Mouse (Mus musculus) gastrocnemius, postnatal 36 days (tissue): ENCODE measurements around the gene Ctnnbl1. TPM values are rescaled to one million over a fixed set of nuclear protein-coding genes. Genes with fewer than 3 reads are reported as not detected.

Experiments
- DNase-seq, 2 experiments: peaks; one replicate each; pipeline ENCODE4 v3.0.0; 2022
- intact Hi-C: fragments of 180-260 bp; cut with DNase I; formaldehyde crosslinking; loops from one replicate; pipeline ENCODE4 v1.15.1; 2025
- total RNA-seq, 2 experiments: library from RNA; stranded (reverse); gene quantifications; 2 replicates each; pipeline ENCODE4 v1.2.3; 2021

Gene Ctnnbl1
- total RNA-seq, 2 experiments from 2014 or later = 5.9 to 7.9 TPM

DNA sequence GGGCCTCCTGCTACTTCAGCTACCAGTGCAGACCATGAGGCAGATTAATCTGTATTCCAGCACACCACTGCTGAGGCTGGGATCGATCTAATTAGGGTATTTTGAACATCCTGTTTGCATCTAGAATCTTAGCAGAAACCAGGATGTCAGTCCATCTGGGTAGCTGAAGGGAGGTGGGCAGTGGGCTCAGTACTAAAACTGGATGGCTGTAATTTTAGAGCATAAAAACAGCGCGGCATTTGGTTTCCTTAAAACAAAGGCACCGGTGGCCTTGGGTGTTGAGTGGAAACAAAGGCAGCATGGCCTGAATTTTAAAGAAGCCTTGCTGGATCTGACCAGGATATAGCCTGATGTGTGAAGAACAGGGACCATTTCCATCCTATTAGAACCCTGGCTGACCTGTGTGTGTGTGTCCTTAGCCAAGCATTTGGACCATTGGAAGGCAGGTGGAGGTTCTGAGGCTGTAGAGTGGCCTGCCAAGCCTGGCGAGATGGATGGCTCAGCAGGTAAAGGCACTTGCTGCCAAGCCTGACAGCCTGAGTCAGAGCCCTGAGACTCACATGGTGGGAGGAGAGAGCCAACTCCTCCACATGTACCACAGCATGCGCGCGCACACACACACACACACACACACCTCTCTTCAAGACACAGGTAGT, 122.0 kb downstream of the Ctnnbl1 start:
- intact Hi-C loops = no loop called here
- no peak for DNase-seq

DNA sequence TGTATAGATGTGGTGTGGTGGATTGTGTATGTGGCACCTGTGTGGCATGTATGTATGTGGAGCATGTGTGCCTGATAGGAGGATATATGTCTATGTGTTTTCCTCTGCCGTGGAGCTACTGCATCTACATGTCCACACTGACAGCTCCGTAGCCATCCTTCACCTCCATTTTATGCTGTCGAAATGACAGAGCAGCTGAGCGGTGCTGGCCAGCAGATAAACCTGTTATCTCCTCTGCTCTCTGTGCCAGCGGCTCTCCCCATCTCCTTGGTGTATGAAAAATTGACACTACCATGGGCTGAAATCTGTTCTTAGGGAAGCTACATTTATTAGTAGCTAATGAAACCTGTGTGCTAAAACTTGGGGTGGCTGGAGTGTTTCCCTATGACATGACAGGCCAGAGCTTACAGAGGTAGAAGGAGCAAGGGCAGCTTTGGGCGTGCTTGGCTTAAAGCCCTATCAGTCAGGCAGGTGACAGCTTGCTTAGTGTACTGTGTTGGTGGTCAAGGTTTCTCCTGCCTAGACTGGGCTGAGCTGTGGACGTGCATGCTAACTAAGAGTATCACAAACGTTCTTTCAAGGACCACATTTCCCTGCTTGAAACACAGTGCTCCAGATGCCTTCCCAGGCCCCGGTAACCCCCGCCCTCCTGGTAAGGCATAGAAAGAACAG, 124.2 kb downstream of the Ctnnbl1 start:
- no peak for DNase-seq
- intact Hi-C loops = no loop called here

DNA sequence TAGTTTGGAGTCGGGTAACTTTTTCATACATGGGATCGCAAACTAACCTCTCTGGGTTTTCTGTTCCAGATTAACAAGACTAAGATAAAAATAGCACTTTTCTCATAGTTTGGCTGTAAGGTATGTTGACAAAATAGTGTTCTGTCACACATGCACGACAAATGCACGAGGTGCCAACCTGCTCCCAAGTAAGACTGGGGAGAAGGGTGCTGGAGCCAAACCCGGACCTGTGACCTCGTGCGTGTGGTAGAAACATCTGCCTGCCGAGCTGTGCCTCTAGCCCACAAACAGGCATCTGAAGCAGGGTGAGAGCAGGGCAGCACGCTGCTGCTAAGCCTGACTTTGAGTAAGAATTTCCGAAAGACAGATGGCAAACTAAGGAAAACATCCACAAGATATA, 125.1 kb downstream of the Ctnnbl1 start:
- DNase-seq = no peak
- intact Hi-C loops = no loop called here

DNA sequence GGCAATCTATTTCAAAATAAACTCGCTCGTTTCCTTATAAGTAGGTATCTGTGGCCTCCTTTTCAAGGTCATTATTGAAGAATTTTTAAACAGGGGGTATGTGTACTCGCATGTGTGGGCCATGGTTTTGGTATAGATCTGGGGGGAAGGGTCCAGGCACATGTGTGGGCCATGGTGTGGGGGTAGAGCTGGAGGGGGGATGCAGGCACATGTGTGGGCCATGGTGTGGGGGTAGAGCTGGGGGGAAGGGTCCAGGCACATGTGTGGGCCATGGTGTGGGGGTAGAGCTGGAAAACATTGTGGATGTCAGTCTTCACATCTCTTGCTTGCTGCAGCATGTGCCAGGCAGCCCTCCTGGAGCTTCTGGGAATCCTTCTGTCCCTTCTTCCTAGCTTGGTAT, 129.9 kb downstream of the Ctnnbl1 start:
- DNase-seq = no peak
- intact Hi-C loops = no loop called here

DNA sequence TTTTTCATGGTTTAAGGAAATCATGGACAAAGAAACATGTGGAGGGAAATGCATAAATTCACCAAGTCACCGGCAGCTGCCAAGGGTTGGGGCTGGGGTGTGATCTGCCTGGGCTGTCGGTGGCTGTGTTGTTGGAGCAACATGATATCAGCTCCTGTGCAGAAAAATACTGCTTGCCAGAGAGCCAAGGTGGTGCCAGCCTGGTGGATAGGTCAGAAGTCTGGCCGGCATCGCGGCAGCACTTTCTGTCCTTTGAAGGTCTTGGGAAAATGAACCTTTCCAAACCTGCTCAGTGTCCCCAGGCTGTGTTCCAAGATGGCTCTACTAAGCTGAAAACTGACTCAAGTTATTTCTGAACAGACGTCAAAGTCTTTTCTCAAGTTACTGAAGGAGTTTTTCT, 133.0 kb downstream of the Ctnnbl1 start:
- DNase-seq = peak; percentile 73 to 80
- intact Hi-C loops = no loop called here

DNA sequence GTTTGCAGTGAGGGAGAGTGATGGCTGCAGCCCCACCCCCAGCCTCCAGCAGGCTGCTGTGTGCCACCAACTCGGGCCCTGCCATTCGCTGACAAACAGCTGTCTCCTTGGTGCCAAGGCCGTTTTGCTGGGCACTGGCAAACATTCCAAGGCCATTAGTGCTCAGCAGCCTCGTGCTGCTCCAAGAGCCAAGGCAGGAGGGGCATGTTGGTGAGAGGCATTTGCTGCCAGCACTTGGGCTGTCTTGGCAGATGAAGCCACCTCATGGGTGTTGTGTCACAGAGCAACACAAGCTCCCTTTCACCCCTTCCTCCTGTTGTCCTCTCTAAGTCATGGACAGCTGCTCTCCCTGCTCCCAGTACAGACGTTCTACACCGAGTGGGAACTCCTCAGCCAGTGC, 136.0 kb downstream of the Ctnnbl1 start:
- peak; percentile 58 to 63 for DNase-seq
- intact Hi-C loops = no loop called here

DNA sequence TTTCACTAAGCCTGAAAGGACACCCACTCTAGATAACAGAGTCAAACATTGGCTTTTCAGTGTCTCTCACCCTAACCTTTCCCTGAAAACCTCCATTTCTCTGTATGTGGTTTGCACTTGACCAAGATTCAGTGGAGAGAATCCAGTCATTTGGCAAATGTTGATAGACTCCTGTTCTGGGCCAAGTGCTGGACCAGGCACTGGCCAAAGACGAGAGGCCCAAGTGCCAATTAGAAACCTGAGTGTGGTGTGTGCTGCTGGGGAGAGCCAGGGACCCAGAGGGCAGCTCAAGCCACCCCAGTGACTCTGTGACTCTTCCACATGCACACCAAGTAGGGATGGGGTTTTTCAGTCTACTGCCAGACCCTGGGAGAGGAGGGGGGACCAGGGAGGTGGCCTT, 136.5 kb downstream of the Ctnnbl1 start:
- peak; percentile 32 to 37 for DNase-seq
- intact Hi-C loops = no loop called here

DNA sequence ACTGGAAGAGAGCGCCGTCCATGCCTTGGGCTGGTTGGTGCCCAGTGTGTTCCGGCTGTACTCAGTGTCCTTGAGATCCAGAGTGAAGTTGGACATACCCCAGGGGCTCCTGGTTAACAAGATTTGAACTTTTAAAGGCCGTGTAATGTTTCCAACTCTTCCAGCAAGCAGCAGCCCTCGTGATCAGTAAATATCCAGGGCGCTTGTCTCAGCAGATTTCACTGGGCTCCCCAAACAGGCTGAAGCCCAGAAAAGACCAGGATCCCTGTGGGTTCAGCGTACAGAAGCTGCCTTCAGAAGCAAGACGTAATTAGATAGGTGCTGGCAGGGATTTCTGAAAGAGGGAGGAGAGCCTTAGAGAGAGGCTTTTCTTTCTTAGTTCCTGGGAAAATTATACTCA, 137.9 kb downstream of the Ctnnbl1 start:
- DNase-seq = peak in 1 of 2 experiments; percentile 24

DNA sequence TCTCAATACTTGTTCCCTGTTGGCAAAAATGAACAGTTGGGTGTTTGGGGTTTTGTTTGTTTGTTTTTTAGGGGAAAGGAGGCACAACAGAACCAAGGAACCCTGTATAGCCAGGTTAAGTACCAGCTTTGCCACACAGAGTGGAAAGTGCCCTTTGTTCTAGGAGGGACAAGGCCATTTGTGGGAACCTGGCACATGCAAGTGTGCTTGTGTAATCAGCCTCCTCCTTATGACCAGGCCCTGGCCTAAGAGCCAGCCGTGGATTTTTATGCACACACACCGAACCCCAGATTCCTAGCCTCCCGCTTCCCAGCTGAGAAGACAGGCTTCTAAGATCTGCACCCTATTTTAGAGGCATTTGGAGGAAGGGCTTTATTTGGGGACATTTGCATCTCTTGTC, 140.2 kb downstream of the Ctnnbl1 start:
- no peak for DNase-seq
- intact Hi-C loops = loop anchor here (5.0 kb wide), 2 partner anchors 135 to 245 kb away; no protein-coding TSS in a partner anchor

More for the DNA sequence above, 137.9 kb downstream of the Ctnnbl1 start:
- intact Hi-C loops = loop anchor here (5.0 kb wide), 2 partner anchors 133 to 243 kb away; no protein-coding TSS in a partner anchor

DNA sequence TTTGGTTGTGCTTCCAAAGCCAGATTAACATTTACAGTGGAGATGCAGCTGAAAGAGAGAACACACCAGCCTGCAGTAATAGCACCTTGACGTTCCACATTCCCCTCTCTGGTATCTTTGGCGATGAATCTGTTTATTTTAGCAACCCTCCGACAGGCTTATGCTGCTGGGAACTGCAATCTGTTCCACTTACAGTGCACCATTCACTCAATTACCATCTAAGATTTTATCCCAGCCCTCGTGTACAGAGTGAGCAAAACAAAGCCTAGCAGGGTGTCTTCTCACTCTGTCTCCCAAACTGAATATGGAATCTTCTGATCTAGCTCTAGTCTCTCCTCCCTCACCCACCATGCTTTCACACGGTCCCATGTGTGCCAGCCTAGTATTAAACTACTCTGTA, 140.8 kb downstream of the Ctnnbl1 start:
- intact Hi-C loops = loop anchor here (5.0 kb wide), 2 partner anchors 136 to 246 kb away; no protein-coding TSS in a partner anchor
- no peak for DNase-seq

DNA sequence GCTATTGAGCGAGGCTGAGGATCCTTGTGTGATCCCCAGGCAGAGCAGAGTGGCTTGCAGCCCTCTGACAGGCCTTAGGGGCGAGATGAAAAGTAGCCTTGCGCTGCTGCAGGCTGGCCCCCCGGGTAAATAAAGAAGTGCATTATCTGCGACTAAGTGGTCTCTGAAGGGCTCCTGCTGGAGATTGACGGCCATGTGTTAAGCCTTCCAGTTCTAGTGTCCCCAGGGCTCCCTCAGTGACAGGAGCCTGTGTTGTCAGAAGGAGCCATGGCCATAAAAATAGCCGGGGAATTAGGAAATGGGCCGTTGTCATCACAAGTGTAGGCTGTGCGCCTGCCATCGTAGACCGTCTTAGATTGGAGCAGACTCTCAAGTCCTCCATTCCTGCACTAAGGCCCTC, 144.7 kb downstream of the Ctnnbl1 start:
- no peak for DNase-seq
- intact Hi-C loops = no loop called here

DNA sequence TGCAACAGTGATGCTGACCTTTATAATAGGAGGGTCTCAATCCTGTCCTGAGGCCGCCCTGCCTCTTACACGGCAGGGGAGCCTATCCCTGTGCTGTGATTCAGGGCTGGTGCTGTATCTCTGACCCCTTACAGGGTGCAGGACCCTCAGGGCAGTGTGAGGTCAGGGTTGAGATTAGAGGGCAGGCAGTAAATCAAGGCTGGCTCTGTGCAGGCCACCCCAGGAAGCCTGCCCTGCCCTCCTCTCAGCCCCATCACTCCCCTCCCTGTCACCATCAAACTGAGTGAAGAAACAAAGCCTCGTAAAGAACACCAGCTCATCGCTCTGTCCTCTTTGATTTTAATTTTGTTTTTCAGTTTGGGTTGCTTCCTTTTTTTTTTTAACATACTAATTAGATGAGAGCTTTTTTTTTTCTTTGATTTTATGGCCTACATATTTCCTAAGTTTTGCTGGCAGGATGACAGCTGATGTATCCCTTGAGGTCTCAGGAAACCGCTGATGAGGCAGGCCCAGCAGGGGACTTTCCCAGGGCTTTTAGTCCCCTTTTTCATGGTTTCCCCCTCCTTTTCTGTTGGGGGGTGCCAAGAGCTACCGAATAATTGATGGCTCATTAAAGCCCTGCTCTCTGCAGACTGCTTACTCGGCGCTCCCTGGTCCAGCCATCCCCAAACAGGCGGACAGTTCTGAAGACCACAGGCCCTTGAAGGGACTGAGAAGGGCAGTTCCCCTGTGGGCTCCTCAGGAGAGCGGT, 150.2 kb downstream of the Ctnnbl1 start:
- no peak for DNase-seq
- intact Hi-C loops = no loop called here

DNA sequence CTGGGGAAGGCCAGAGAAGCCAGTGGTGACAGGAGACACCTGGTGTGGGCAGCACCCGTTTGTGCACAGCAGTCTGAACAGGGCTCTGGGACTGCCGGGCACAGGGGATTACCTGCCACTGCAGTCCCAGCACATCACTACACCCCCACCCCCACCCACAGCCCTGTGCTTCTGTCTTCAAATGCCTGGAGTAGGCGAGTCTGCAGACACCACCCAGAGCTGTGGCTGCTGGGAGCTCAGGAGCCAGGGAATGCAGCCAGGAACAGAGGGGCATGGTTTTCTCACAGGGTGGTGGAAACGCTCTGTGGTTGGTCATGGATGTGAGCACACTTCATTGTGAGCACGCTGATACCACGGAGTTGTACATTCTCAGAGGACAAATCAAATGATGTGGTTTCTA, 154.0 kb downstream of the Ctnnbl1 start:
- intact Hi-C loops = no loop called here
- no peak for DNase-seq

DNA sequence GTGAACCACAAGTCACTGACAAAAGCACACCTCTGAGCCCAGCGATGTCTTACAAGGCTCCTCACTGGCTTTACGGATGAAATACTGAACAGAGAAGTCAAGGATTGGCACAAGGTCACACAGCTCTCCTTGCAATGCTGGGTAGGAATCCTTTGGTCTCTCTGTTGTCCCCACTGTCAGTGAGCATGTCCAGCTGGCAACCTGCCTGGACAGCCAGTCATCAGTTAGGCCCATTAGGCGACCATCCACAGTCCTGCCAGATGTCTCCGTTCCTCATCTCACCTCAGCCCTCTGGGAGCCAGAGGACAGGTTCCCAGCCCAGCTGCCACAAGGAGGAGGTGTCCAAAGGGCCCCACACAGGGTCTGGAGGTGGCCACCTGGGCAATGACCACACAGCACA, 159.9 kb downstream of the Ctnnbl1 start:
- intact Hi-C loops = no loop called here
- DNase-seq = no peak

DNA sequence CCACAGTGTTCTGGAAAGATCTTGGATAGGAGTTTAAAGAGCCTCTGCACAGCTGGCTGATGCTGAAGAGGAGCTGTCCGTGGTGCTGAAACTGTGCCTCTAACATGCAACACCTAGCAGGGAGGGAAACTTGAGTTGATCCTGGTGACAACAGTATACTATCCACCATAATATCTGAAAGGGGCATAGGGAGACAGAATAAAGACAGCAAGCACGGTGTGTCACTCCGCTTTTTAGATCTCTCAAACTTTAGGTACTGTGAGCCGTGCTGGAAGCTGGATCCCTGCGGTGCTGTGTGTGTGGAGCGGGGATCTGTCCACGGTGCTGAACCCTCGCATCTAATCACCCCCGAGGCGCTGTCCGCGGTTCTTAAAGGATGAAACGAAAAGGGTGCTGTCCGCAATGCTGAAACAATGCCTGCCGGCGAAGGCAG, 176.0 kb downstream of the Ctnnbl1 start:
- DNase-seq = peak; percentile 70 to 75
- intact Hi-C loops = no loop called here

DNA sequence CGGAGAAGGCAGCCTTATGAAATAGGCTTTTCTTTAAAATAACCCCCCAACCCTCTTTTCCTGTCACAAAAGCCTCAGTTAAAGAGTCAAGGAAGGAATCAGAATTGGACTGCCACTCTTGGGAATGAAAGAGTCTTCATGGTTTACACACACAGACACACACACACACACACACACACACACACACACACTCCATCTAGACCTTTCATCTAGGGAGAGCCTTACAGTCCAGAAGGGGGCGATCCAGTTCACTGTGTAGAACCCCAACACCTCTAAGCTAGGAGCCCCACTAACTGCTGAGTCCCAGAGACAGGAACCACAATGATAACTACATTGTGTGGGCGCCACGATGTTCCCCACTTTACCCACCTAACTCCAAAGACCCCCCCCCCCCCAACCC, 176.5 kb downstream of the Ctnnbl1 start:
- intact Hi-C loops = no loop called here
- no peak for DNase-seq

DNA sequence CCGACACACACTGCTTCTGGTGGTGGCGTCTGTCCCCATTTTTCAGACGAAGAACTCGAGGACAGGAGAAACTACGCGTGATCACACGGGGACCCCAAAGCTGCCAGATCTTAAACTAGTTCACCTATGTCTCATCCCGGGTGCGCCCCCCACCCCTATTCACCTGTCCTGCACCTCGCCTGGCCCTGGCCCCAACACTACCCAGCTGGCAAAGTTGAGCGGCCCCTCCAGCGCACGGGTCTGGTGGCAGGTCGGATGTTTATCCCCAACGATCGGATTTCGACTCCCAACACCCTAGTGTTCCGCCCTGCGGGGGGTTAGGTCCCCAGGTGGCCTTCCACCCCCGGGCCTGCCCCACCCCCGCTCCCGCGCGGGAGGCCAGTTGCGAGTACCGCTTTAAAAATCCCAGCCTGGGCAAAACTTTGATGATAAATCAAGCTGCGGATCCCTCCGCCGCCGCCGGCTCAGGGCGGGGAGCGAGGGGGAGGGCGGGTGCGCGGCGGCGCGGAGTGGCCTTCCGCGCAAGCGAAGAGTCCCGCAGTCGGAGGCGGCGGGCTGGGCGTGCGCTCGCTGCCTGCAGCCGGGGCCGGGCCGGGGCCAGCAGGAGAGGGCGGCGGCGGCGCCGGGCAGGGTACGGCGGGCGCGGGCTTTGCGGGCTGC, 177.0 kb downstream of the Ctnnbl1 start, which contains the start of gene Vstm2l:
TSS of gene Vstm2l (plus strand) at position 549 of the 660 bp plus-strand sequence.
- no peak for DNase-seq
- intact Hi-C loops = no loop called here

DNA sequence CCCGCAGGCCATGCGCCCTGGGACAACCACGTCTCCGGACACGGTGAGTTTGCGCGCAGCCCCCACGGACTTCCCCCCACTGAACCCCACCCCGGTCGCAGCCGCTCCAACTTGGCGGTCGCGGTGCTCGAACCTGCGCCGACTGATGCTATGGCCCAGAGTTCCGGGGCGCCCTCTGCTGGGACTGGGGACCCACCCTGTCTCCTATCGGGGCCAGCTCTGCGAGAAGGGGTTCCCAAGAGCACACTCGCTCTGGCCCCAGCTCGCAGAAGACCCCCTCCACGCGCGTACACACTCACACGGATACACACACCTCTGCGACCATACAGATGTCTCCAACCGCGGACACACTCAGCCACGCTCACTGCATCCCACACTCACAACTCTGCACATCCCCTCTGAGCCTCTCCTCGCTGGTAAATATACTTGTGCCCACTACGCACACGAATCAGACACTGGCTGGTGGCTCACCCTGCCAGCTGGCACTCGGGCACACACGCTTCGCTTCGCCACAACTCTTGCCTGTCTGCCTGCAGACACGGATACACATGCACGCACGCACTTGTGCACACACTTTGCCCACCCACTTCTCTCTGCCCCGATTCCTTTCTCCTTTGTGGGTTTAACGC, 177.8 kb downstream of the Ctnnbl1 start:
- intact Hi-C loops = no loop called here
- no peak for DNase-seq

DNA sequence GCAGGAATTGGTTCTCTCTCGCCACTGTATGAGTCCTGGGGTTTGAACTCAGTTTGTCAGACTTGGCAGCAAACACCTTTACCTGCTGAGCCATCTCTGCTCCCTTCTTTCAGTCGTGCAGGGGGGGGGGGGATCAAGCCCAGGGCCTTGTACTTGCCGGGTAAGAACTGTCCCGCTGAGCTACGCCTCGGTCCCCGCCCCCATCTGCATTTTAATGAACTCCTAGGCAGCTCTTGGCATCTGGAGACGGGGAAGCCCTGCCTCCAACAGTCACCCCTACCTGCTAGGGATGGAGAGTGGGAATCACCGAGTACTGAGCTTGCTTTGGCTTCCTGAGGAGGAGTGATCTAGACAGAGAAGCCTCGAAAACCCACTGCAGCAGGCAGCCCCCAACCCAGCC, 181.3 kb downstream of the Ctnnbl1 start:
- intact Hi-C loops = no loop called here
- no peak for DNase-seq

DNA sequence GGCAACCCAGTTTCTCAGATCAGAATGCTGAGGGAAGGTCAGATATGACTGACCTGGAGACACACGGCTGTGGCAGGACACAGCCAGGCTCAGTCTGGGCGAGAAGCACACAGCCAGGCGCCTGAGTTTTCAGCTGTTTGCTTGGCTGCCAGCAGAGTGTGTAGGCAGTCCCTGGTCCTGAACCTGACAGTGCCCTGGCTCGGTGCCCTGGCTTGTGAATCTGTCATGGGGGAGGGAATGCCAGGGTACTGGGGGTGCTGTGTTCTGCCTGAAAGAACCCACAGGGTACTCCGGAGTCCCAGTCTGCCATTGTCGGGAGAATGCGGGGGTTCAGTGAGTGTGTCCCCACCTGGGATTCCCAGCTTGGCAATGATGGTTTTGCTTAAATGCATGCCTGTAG, 184.3 kb downstream of the Ctnnbl1 start:
- no peak for DNase-seq
- intact Hi-C loops = loop anchor here (5.0 kb wide), 1 partner anchor 264 kb away; no protein-coding TSS in a partner anchor
